Mouse (Mus musculus) kidney, embryonic 15.5 days (tissue): ENCODE data around the gene Rock2. TPM values are rescaled to one million over a fixed set of nuclear protein-coding genes. Genes with fewer than 3 reads are reported as not detected.
"Not testable (repeated sequence)": the region's sequence is repeated elsewhere in the genome, so short reads cannot be mapped to it uniquely, and the experiment has no call there.

Experiments used
- ATAC-seq: fragments of 200-750 bp; cut with Nextera tagmentation; replicated peaks from 2 replicates; pipeline ENCODE4 v1.8.0; 2017; ENCODE audit warnings: moderate TSS enrichment; ENCODE audit not compliant: low FRiP score
- H3K27ac ChIP-seq: fragments of 300-500 bp; sonication (generic); 2 replicates; pipeline ENCODE4 v1.5.1; 2015; ENCODE audit warnings: mild to moderate bottlenecking, inconsistent platforms
- H3K27me3 ChIP-seq: fragments of 300-500 bp; sonication (generic); 2 replicates; pipeline ENCODE4 v1.6.1; 2015; ENCODE audit warnings: inconsistent platforms
- H3K36me3 ChIP-seq: fragments of 300-500 bp; sonication (generic); 2 replicates; pipeline ENCODE4 v1.6.1; 2015; ENCODE audit warnings: inconsistent platforms
- H3K4me1 ChIP-seq: fragments of 300-500 bp; sonication (generic); 2 replicates; pipeline ENCODE4 v1.6.1; 2015; ENCODE audit warnings: inconsistent platforms
- H3K4me2 ChIP-seq: fragments of 300-500 bp; sonication (generic); 2 replicates; pipeline ENCODE4 v1.6.1; 2015; ENCODE audit warnings: moderate library complexity, mild to moderate bottlenecking, inconsistent platforms
- H3K4me3 ChIP-seq: fragments of 300-500 bp; sonication (generic); replicated peaks from 2 replicates; pipeline ENCODE4 v1.5.1; 2015; ENCODE audit warnings: mild to moderate bottlenecking, inconsistent platforms
- H3K9ac ChIP-seq: fragments of 300-500 bp; sonication (generic); 2 replicates; pipeline ENCODE4 v1.6.1; 2015; ENCODE audit warnings: mild to moderate bottlenecking, inconsistent platforms
- H3K9me3 ChIP-seq: fragments of 300-500 bp; sonication (generic); replicated peaks from 2 replicates; pipeline ENCODE4 v1.6.1; 2016; ENCODE audit warnings: inconsistent platforms
- WGBS: fragments of 180-500 bp; shearing (Covaris S2); methylation state at CpG from one replicate; pipeline ENCODE4 v1.1.7; 2015; ENCODE audit warnings: mixed read lengths; 5-methylcytosine and 5-hydroxymethylcytosine counted together
- polyA plus RNA-seq: library from polyadenylated mRNA; unstranded; fragments of >200 nt; fragmentation: Nextera tagmentation; extraction: Ambion mirVana; gene quantifications from 2 replicates; pipeline ENCODE4 v1.2.1, GENCODE M21; 2015

The Rock2 gene
- polyA plus RNA-seq, 1 experiment from 2014 or later = 16.6 TPM

GRCm38 (mm10) chr12:17018468-17018867, 123.8 kb downstream of the Rock2 start:
- 30% methylated on average over 4 of the region's 4 CpGs for WGBS
- Histone ChIP-seq H3K4me3 (no peak overlapping the region), H3K4me2 (no peak overlapping the region), H3K4me1 (no peaks in the 10 kb centered on the region), H3K9ac (no peak overlapping the region), H3K9me3 (no peaks in the 10 kb centered on the region), H3K27me3 (no peaks in the 10 kb centered on the region), H3K36me3 (no peaks in the 10 kb centered on the region), H3K27ac (no peak overlapping the region)
- no peak for ATAC-seq

GRCm38 (mm10) chr12:17021125-17021524, 126.4 kb downstream of the Rock2 start:
- 83% methylated on average over 4 of the region's 4 CpGs for WGBS
- H3K27ac ChIP-seq, H3K4me2 ChIP-seq, H3K9ac ChIP-seq, H3K27me3 ChIP-seq, H3K4me3 ChIP-seq, H3K36me3 ChIP-seq, H3K4me1 ChIP-seq, H3K9me3 ChIP-seq, ATAC-seq: not testable (repeated sequence)

GRCm38 (mm10) chr12:17022145-17022544, 127.5 kb downstream of the Rock2 start:
- H3K4me2 ChIP-seq = no peak overlapping the region
- no peaks in the 10 kb centered on the region for H3K36me3 ChIP-seq
- H3K27ac ChIP-seq = no peak overlapping the region
- H3K27me3 ChIP-seq = no peaks in the 10 kb centered on the region
- H3K4me1 ChIP-seq = 0 out of 2 replicates have a peak, but pooled peaks cover 4% of the 10 kb centered on the region
- H3K4me3 ChIP-seq = no peak overlapping the region
- WGBS = 86% methylated on average over 4 of the region's 4 CpGs
- no peaks in the 10 kb centered on the region for H3K9me3 ChIP-seq
- ATAC-seq = no peak
- H3K9ac ChIP-seq = no peak overlapping the region

- H3K27me3 ChIP-seq = 0 out of 2 replicates have a peak, but pooled peaks cover under 1% of the 10 kb centered on the region
- no peak overlapping the region for H3K27ac ChIP-seq
- H3K4me1 ChIP-seq = 0 out of 2 replicates have a peak, but pooled peaks cover 4% of the 10 kb centered on the region
- no peak overlapping the region for H3K4me2 ChIP-seq
- H3K36me3 ChIP-seq = no peaks in the 10 kb centered on the region
- H3K9me3 ChIP-seq = 0 out of 2 replicates have a peak, but pooled peaks cover 5% of the 10 kb centered on the region
- no peak for ATAC-seq
- H3K9ac ChIP-seq = no peak overlapping the region
- WGBS = 86% methylated on average over 6 of the region's 6 CpGs
- no peak overlapping the region for H3K4me3 ChIP-seq
Measured at GRCm38 (mm10) chr12:17024554-17025110, 129.9 kb downstream of the Rock2 start.

- Histone ChIP-seq H3K9ac (no peak overlapping the region), H3K4me3 (no peak overlapping the region), H3K27me3 (peaks cover 20% of the 10 kb centered on the region), H3K9me3 (0 out of 2 replicates have a peak, but pooled peaks cover 5% of the 10 kb centered on the region), H3K27ac (no peak overlapping the region), H3K4me2 (no peak overlapping the region), H3K4me1 (no peaks in the 10 kb centered on the region), H3K36me3 (no peaks in the 10 kb centered on the region)
- 39% methylated on average over 13 of the region's 13 CpGs for WGBS
- ATAC-seq = no peak
Measured at GRCm38 (mm10) chr12:17032694-17033463, 138.2 kb downstream of the Rock2 start.

- H3K36me3 ChIP-seq = no peaks in the 10 kb centered on the region
- WGBS = 76% methylated on average over 9 of the region's 9 CpGs
- no peak overlapping the region for H3K27ac ChIP-seq
- H3K9ac ChIP-seq = no peak overlapping the region
- ATAC-seq = no peak
- H3K4me1 ChIP-seq = no peaks in the 10 kb centered on the region
- H3K4me2 ChIP-seq = no peak overlapping the region
- no peaks in the 10 kb centered on the region for H3K9me3 ChIP-seq
- no peak overlapping the region for H3K4me3 ChIP-seq
- H3K27me3 ChIP-seq = peaks cover 20% of the 10 kb centered on the region
Measured at GRCm38 (mm10) chr12:17033464-17033841, 138.8 kb downstream of the Rock2 start.

GRCm38 (mm10) chr12:17034671-17035070, 140.0 kb downstream of the Rock2 start:
- Histone ChIP-seq H3K4me3 (no peak overlapping the region), H3K9ac (no peak overlapping the region), H3K27ac (no peak overlapping the region), H3K4me1 (no peaks in the 10 kb centered on the region), H3K36me3 (no peaks in the 10 kb centered on the region), H3K4me2 (no peak overlapping the region), H3K9me3 (no peaks in the 10 kb centered on the region), H3K27me3 (peaks cover 19% of the 10 kb centered on the region)
- 53% methylated on average over 5 of the region's 5 CpGs for WGBS
- ATAC-seq = no peak

- no peak for ATAC-seq
- Histone ChIP-seq H3K36me3 (no peaks in the 10 kb centered on the region), H3K27ac (no peak overlapping the region), H3K27me3 (peaks cover 14% of the 10 kb centered on the region), H3K4me3 (no peak overlapping the region), H3K4me1 (no peaks in the 10 kb centered on the region), H3K9ac (no peak overlapping the region), H3K9me3 (no peaks in the 10 kb centered on the region), H3K4me2 (no peak overlapping the region)
- 60% methylated on average over 2 of the region's 2 CpGs for WGBS
Measured at GRCm38 (mm10) chr12:17035128-17035527, 140.4 kb downstream of the Rock2 start.

- Histone ChIP-seq H3K4me3 (no peak overlapping the region), H3K4me2 (no peak overlapping the region), H3K27me3 (peaks cover 2% of the 10 kb centered on the region; the same call in 1 of the 2 replicates), H3K27ac (no peak overlapping the region), H3K4me1 (no peaks in the 10 kb centered on the region), H3K9me3 (no peaks in the 10 kb centered on the region), H3K9ac (no peak overlapping the region), H3K36me3 (no peaks in the 10 kb centered on the region)
- no peak for ATAC-seq
- 42% methylated on average over 9 of the region's 9 CpGs for WGBS
Measured at GRCm38 (mm10) chr12:17036532-17036931, 141.8 kb downstream of the Rock2 start.

GRCm38 (mm10) chr12:17037053-17037610, 142.4 kb downstream of the Rock2 start:
- Histone ChIP-seq H3K9ac (no peak overlapping the region), H3K9me3 (no peaks in the 10 kb centered on the region), H3K4me3 (no peak overlapping the region), H3K27ac (no peak overlapping the region), H3K4me2 (no peak overlapping the region), H3K36me3 (no peaks in the 10 kb centered on the region), H3K27me3 (no peaks in the 10 kb centered on the region), H3K4me1 (no peaks in the 10 kb centered on the region)
- WGBS = 65% methylated on average over 14 of the region's 14 CpGs
- no peak for ATAC-seq
